14 mouse cellular contexts compared by ENCODE assay signal in the genomic region with DNA sequence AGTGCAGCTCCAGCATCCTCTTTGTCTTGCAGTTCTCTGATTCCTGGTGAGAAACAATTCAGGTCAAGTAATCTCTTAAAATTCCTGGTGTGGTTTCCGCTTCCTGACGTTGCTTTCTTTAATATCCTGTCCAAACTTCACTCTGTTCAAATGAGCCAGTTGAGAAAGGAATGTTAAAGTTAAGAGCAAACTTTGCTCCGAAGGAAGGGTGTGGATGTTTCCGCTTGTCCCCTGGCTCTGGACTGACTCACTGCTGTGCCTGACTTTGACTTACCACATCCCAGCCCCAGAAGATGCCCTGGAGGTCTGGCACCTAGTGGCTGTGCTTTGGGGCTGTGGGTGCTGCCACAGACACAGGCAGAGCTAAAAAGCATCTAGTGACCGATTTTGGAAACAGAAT. TPM values are rescaled to one million over a fixed set of nuclear protein-coding genes. Genes with fewer than 3 reads are reported as not detected.
DNase-seq lines count a peak whose midpoint lies in the region; ATAC-seq and TF ChIP-seq lines count a peak whose summit lies in the region.
"Had no signal": no experiment of that assay in that cellular context is flagged by ENCODE, and none has a peak within 500 bp of the region (broad histone marks: within the 10 kb centered on the region; RNA-seq: fewer than 3 reads in every experiment).

No protein-coding gene starts in this region.

- H3K9ac ChIP-seq in hindbrain, embryonic 12.5 days = no peak overlapping the region
- H3K9ac ChIP-seq: embryonic facial prominence, embryonic 13.5 days; forebrain, embryonic 12.5 days; neural tube, embryonic 15.5 days had no signal

- H3K4me3 ChIP-seq in hindbrain, embryonic 10.5 days = no peak overlapping the region
- H3K4me3 ChIP-seq in hindbrain, embryonic 12.5 days = no peak overlapping the region
- H3K4me3 ChIP-seq in E14TG2a.4 (replicated peaks; ENCODE audit: low read length) = peak overlapping the region; percentile 57
- H3K4me3 ChIP-seq in cerebellum, adult 2 months (replicated peaks; ENCODE audit: insufficient read depth, low read depth, low read length) = no peak overlapping the region
- H3K4me3 ChIP-seq: embryonic facial prominence, embryonic 13.5 days; forebrain, embryonic 12.5 days; layer of hippocampus, adult 2 months; neural tube, embryonic 15.5 days had no signal

- no peak for TF ChIP-seq POLR2A in cerebellum, adult 2 months (IDR thresholded peaks at IDR 0.05; ENCODE audit: borderline replicate concordance, insufficient read depth, low read length)

- no peaks in the 10 kb centered on the region for H3K36me3 ChIP-seq in hindbrain, embryonic 10.5 days
- H3K36me3 ChIP-seq in hindbrain, embryonic 12.5 days = no peaks in the 10 kb centered on the region
- H3K36me3 ChIP-seq in E14TG2a.4 (ENCODE audit: insufficient read depth, low read length) = no peaks in the 10 kb centered on the region
- H3K36me3 ChIP-seq: embryonic facial prominence, embryonic 13.5 days; forebrain, embryonic 12.5 days; G1E; neural tube, embryonic 15.5 days had no signal

- peaks cover 42% of the 10 kb centered on the region for H3K4me1 ChIP-seq in hindbrain, embryonic 10.5 days (replicated peaks)
- peaks cover 31% of the 10 kb centered on the region; the same call in 1 of the 2 replicates for H3K4me1 ChIP-seq in hindbrain, embryonic 12.5 days
- H3K4me1 ChIP-seq in E14TG2a.4 (replicated peaks; ENCODE audit: low read depth, low read length) = peaks cover 76% of the 10 kb centered on the region
- no peaks in the 10 kb centered on the region for H3K4me1 ChIP-seq in cerebellum, adult 2 months (ENCODE audit: control insufficient read depth, insufficient read depth, low read length)

- H3K27me3 ChIP-seq in hindbrain, embryonic 10.5 days (ENCODE audit: insufficient read depth, poor library complexity, severe bottlenecking) = peaks cover 61% of the 10 kb centered on the region
- H3K27me3 ChIP-seq in hindbrain, embryonic 12.5 days = peaks cover 9% of the 10 kb centered on the region
- no peaks in the 10 kb centered on the region for H3K27me3 ChIP-seq in E14TG2a.4 (ENCODE audit: insufficient read depth, low read length)
- H3K27me3 ChIP-seq in cerebellum, adult 2 months (ENCODE audit: control insufficient read depth, insufficient read depth, low read length) = no peaks in the 10 kb centered on the region

- ATAC-seq in hindbrain, embryonic 12.5 days (ENCODE audit: low FRiP score) = no peak
- ATAC-seq: hindbrain, postnatal 0 days had no signal

- DNase-seq in hindbrain, embryonic 10.5 days (ENCODE audit: low spot score) = no peak
- DNase-seq in NIH3T3 (ENCODE audit: low read depth) = peak; percentile 55
- peak; percentile 32 for DNase-seq in lung, postnatal 36 days
- DNase-seq in right cerebral cortex, postnatal 25 days = no peak
- no peak for DNase-seq in cerebellum, adult 2 months
- DNase-seq: kidney, adult 2 months had no signal

- no peaks in the 10 kb centered on the region for H3K9me3 ChIP-seq in hindbrain, embryonic 10.5 days
- H3K9me3 ChIP-seq in hindbrain, embryonic 12.5 days (replicated peaks) = no peaks in the 10 kb centered on the region
- H3K9me3 ChIP-seq in E14TG2a.4 (ENCODE audit: low read length) = no peaks in the 10 kb centered on the region
- H3K9me3 ChIP-seq: embryonic facial prominence, embryonic 13.5 days; forebrain, embryonic 12.5 days; G1E; neural tube, embryonic 15.5 days had no signal

- no peak for TF ChIP-seq CTCF in E14TG2a.4 (conservative IDR thresholded peaks at IDR 0.05; ENCODE audit: low read length)
- no peak for TF ChIP-seq CTCF in cerebellum, adult 2 months (IDR thresholded peaks at IDR 0.05; ENCODE audit: borderline replicate concordance, insufficient read depth, low read depth, low read length)

- WGBS in hindbrain, embryonic 10.5 days = 16% methylated on average over 5 of the region's 5 CpGs
- 25% methylated on average over 5 of the region's 5 CpGs for WGBS in hindbrain, embryonic 12.5 days
- WGBS in cerebellum, adult 2 months = 56% methylated on average over 5 of the region's 5 CpGs

- no peak overlapping the region for H3K4me2 ChIP-seq in hindbrain, embryonic 12.5 days (replicated peaks)
- H3K4me2 ChIP-seq: embryonic facial prominence, embryonic 13.5 days; forebrain, embryonic 12.5 days; neural tube, embryonic 15.5 days had no signal

- peak overlapping the region; percentile 56; the same call in 1 of the 2 replicates for H3K27ac ChIP-seq in hindbrain, embryonic 10.5 days
- no peak overlapping the region for H3K27ac ChIP-seq in hindbrain, embryonic 12.5 days
- no peak overlapping the region for H3K27ac ChIP-seq in cerebellum, adult 2 months (ENCODE audit: insufficient read depth, low read length)
- H3K27ac ChIP-seq: embryonic facial prominence, embryonic 13.5 days; forebrain, embryonic 12.5 days; hindbrain, postnatal 0 days; layer of hippocampus, adult 2 months; neural tube, embryonic 15.5 days had no signal

RNA-seq across cellular contexts. Expression of a gene that starts 8.9 kb away (rescaled TPM):
- polyA plus RNA-seq in hindbrain, embryonic 10.5 days (2016; fragmentation: Nextera tagmentation; extraction: Ambion mirVana) = 19.1 and 25.6 TPM in 2 replicates
- 24.1 and 25.8 TPM in 2 replicates for polyA plus RNA-seq in hindbrain, embryonic 12.5 days (2016; fragmentation: Nextera tagmentation; extraction: Ambion mirVana)
- 32.5 and 35.8 TPM in 2 replicates for polyA plus RNA-seq in cerebellum, adult 2 months (2012; rRNA removed)
- polyA plus RNA-seq: G1E had no signal

RNA-seq across cellular contexts. Expression of a gene that starts 36.1 kb away (rescaled TPM):
- polyA plus RNA-seq in hindbrain, embryonic 10.5 days (2016; fragmentation: Nextera tagmentation; extraction: Ambion mirVana) = 15.7 and 17.4 TPM in 2 replicates
- polyA plus RNA-seq in hindbrain, embryonic 12.5 days (2016; fragmentation: Nextera tagmentation; extraction: Ambion mirVana) = 11.1 and 12.0 TPM in 2 replicates
- 0.10 and 0.14 TPM in 2 replicates for polyA plus RNA-seq in cerebellum, adult 2 months (2012; rRNA removed)

Comparison
In these comparisons a context has a peak if more than half of its experiments do, and no peak if none do; other contexts are left out.
1. DNase-seq: peak in NIH3T3 (single experiment) and lung, postnatal 36 days (single experiment); none in hindbrain, embryonic 10.5 days (single experiment), right cerebral cortex, postnatal 25 days (single experiment) and cerebellum, adult 2 months (0 of 2).
2. RNA of a gene that starts 36.1 kb away (polyA plus RNA-seq): 15.7 to 17.4 TPM in hindbrain, embryonic 10.5 days and 11.1 to 12.0 TPM in hindbrain, embryonic 12.5 days; 0.10 to 0.14 TPM in cerebellum, adult 2 months; every median in the first group is over 10 times any median in the second.